Mouse (Mus musculus) hindbrain, embryonic 13.5 days (tissue): Measurements from ENCODE around the gene Adamts15. TPM values are rescaled to one million over a fixed set of nuclear protein-coding genes. Genes with fewer than 3 reads are reported as not detected.

Experiments used
- ATAC-seq: fragments of 200-750 bp; cut with Nextera tagmentation; 2 replicates; pipeline ENCODE4 v1.8.0; 2017; ENCODE audit warnings: moderate TSS enrichment; ENCODE audit not compliant: low FRiP score
- H3K27ac ChIP-seq: fragments of 300-500 bp; sonication (generic); 2 replicates; pipeline ENCODE4 v1.5.1; 2015; ENCODE audit warnings: inconsistent platforms, mild to moderate bottlenecking, moderate library complexity
- H3K27me3 ChIP-seq: fragments of 300-500 bp; sonication (generic); 2 replicates; pipeline ENCODE4 v1.6.1; 2015; ENCODE audit warnings: mild to moderate bottlenecking, inconsistent platforms
- H3K36me3 ChIP-seq: fragments of 300-500 bp; sonication (generic); 2 replicates; pipeline ENCODE4 v1.6.1; 2015; ENCODE audit warnings: mild to moderate bottlenecking, inconsistent platforms
- H3K4me1 ChIP-seq: fragments of 300-500 bp; sonication (generic); replicated peaks from 2 replicates; pipeline ENCODE4 v1.6.1; 2015; ENCODE audit warnings: inconsistent platforms
- H3K4me2 ChIP-seq: fragments of 300-500 bp; sonication (generic); 2 replicates; pipeline ENCODE4 v1.6.1; 2015; ENCODE audit warnings: inconsistent platforms, mild to moderate bottlenecking, moderate library complexity
- H3K4me3 ChIP-seq: fragments of 300-500 bp; sonication (generic); 2 replicates; pipeline ENCODE4 v1.5.1; 2015; ENCODE audit warnings: mild to moderate bottlenecking, inconsistent platforms
- H3K9ac ChIP-seq: fragments of 300-500 bp; sonication (generic); 2 replicates; pipeline ENCODE4 v1.6.1; 2015; ENCODE audit warnings: mild to moderate bottlenecking, inconsistent platforms
- H3K9me3 ChIP-seq: fragments of 300-500 bp; sonication (generic); 2 replicates; pipeline ENCODE4 v1.6.1; 2016; ENCODE audit warnings: inconsistent platforms
- WGBS: fragments of 180-500 bp; shearing (Covaris S2); methylation state at CpG from one replicate; pipeline ENCODE4 v1.1.7; 2015; 5-methylcytosine and 5-hydroxymethylcytosine counted together
- polyA plus RNA-seq: library from polyadenylated mRNA; unstranded; fragments of >200 nt; fragmentation: Nextera tagmentation; extraction: Ambion mirVana; gene quantifications from 2 replicates; pipeline ENCODE4 v1.2.1, GENCODE M21; 2015

The Adamts15 gene
- polyA plus RNA-seq, 1 experiment from 2014 or later, result 3.4 TPM

DNA sequence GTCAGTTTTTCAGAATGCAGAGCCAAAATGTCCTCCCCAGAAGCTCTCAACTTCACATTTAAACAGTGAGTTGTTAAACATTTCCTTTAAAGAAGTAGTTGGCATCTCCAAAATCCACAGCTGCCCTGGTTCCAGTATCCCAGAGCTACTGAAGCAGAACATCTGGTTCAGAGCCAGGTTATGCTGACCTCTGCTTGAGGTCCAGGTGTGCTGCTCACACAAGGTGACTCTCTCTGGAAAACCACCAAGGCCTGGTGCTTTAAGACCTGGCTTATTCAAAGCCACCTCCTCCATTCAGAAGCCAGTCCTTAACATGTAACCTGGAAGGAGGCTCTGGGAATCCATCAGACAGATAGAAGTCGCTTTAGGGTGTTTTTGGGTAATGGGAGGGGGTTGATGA is 23.0 kb upstream of the Adamts15 start:
- Histone ChIP-seq H3K4me3 (no peak overlapping the region), H3K9me3 (no peaks in the 10 kb centered on the region), H3K27ac (no peak overlapping the region), H3K36me3 (no peaks in the 10 kb centered on the region), H3K27me3 (peaks cover 54% of the 10 kb centered on the region), H3K4me1 (peaks cover 24% of the 10 kb centered on the region), H3K9ac (no peak overlapping the region), H3K4me2 (no peak overlapping the region)
- WGBS, result 62% methylated on average over 1 of the region's 1 CpGs
- ATAC-seq, result no peak

DNA sequence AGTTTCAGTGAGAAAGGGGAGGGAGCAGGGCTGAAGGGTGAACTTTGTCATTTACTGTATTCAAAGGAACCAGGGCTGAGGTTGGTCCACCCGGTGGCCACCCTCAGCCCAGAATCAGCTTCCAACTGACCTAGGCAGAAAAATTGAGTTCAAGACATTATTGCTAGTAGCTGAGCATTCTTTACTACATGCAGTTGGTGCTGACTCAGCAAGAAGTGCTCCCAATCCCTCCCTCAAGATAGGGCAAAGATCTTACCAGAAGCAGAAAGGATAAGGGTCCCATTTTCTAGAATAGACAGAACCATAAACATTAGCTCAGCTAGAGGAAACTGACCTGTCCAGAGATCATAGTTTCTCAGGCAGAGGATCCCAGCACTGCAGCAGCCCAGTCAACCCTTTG is 22.0 kb upstream of the Adamts15 start:
- H3K4me3 ChIP-seq, result peak overlapping the region; percentile 66
- H3K27me3 ChIP-seq, result peaks cover 54% of the 10 kb centered on the region
- no peaks in the 10 kb centered on the region for H3K36me3 ChIP-seq
- H3K4me1 ChIP-seq, result peaks cover 21% of the 10 kb centered on the region
- no peak overlapping the region for H3K27ac ChIP-seq
- peak overlapping the region; percentile 97; the same call in 1 of the 2 replicates for H3K4me2 ChIP-seq
- no peak for ATAC-seq
- 17% methylated on average over 1 of the region's 1 CpGs for WGBS
- no peaks in the 10 kb centered on the region for H3K9me3 ChIP-seq
- no peak overlapping the region for H3K9ac ChIP-seq

DNA sequence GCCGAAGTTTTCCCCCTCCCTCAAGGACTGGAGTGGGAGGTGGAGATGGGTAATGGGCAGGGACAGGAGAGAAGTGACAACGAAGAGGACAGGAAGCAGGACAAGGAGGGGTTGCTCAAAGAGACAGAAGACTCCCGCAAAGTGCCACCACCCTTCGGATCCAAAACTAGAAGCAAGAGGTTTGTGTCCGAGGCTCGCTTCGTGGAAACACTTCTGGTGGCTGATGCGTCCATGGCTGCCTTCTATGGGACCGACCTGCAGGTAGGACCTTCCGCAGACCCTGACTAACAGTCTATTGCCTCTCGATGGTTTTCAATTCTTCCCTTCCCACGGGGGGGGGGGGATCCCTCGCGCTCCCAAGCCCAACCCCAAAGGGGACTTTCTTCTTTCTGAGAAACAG is 21.1 kb upstream of the Adamts15 start:
- WGBS, result under 1% methylated on average over 14 of the region's 14 CpGs
- Histone ChIP-seq H3K4me3 (peak overlapping the region; percentile 66), H3K27ac (no peak overlapping the region), H3K27me3 (peaks cover 54% of the 10 kb centered on the region), H3K36me3 (no peaks in the 10 kb centered on the region), H3K9me3 (no peaks in the 10 kb centered on the region), H3K4me2 (peak overlapping the region; percentile 97), H3K9ac (peak overlapping the region; percentile 81), H3K4me1 (peaks cover 21% of the 10 kb centered on the region)
- no peak for ATAC-seq

DNA sequence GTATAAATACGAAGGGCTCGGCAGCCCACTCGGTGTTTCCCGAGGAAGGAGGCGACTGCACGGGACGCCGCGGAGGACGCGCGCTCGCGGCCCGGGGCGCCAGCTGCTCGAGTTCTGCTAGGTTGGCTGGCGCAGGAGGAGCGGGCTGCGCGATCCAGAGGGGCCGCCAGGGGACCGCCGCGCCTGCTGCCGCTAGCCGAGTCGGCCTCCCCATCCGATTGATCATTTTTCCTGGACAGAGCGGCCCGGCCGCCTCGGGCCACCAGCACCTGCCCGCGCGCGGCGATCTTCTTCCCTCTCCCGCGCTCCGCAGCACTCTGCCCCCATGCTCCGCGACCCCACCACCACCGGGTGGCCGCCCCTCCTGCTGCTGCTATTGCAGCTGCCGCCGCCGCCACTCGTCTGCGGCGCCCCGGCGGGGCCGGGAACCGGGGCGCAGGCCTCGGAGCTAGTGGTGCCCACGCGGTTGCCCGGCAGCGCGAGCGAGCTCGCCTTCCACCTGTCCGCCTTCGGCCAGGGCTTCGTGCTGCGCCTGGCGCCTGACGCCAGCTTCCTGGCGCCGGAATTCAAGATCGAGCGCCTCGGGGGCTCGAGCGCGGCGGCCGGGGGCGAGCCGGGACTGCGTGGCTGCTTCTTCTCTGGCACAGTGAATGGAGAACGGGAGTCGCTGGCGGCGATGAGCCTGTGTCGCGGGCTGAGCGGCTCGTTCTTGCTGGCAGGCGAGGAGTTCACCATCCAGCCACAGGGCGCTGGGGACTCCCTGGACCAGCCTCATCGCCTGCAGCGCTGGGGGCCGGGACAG is 20.5 kb upstream of the Adamts15 start, which contains the start of gene Adamts8:
Gene Adamts8, plus strand, starts transcription at position 51 of the 802 bp plus-strand sequence.
- Histone ChIP-seq H3K9ac (peak within 1 kb of the TSS; percentile 81), H3K36me3 (no peaks in the 10 kb centered on the region), H3K4me2 (peak within 1 kb of the TSS; percentile 97), H3K4me3 (peak within 1 kb of the TSS; percentile 66), H3K27me3 (peaks cover 54% of the 10 kb centered on the region), H3K27ac (peak within 1 kb of the TSS; percentile 44; the same call in 1 of the 2 replicates), H3K4me1 (peaks cover 21% of the 10 kb centered on the region), H3K9me3 (no peaks in the 10 kb centered on the region)
- under 1% methylated on average over 78 of the region's 96 CpGs for WGBS
- peak; percentile 87 for ATAC-seq

DNA sequence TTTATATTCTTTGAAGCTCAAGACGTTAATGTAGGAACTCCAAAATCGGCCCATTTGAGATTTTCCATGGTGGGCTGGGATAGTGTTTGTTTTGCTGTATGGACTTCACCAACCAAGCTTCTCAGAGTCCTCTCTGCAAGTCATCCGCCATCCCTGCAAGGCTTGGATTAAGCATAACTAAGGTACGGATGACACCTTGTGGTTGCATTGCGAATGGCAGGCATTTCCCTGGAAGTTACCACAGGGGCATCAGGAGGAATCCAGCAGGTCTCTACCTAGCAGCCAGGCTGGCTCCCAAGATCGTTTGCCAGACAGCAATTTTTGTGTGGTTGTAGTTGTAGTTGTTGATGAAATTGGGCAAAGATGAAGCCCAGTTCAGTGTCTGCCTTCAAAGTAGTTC is 18.1 kb upstream of the Adamts15 start:
- Histone ChIP-seq H3K27me3 (peaks cover 37% of the 10 kb centered on the region), H3K36me3 (no peaks in the 10 kb centered on the region), H3K27ac (no peak overlapping the region), H3K9me3 (no peaks in the 10 kb centered on the region), H3K4me3 (no peak overlapping the region), H3K4me1 (peaks cover 21% of the 10 kb centered on the region), H3K4me2 (no peak overlapping the region), H3K9ac (no peak overlapping the region)
- peak; percentile 21; the same call in 1 of the 2 replicates for ATAC-seq
- 10% methylated on average over 6 of the region's 6 CpGs for WGBS

DNA sequence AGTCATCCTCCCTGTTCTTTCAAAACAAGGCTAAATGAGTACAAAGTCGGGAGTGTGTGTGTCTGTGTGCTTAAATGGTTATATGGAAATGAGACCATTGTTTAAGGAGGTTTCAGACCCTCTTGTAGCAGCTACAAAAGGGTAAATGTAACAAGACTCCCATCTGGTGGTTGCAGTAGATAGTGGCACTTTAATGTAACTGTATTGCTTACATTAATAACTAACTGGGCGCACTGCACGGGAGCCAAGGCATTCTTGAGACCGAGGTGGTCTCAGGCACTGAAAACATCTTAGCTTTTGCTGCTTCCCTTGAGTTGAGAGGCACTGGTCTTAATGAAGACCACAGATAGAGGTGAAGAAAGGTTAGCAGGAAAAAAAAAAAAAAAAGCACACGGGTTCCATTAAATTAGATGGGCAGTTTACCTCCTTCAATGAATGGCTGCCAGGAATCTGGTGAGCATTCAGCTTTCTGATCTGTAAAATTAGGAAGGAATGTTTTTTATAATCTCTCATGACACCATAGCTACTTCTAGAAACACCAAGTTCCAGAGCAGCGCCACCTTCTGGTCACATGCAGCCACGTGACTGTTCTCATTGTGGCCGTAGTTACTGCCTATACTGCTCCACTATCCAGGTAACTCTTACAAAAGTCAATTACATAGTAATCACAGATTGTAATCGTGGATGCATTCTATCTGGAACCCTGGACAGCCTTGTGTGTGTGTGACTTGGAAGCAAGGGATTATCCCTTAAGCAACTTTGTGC is 14.6 kb upstream of the Adamts15 start:
- peaks cover 15% of the 10 kb centered on the region for H3K27me3 ChIP-seq
- H3K4me1 ChIP-seq, result peaks cover 3% of the 10 kb centered on the region
- 0 out of 2 replicates have a peak overlapping the region, but pooled peaks have one; percentile 26 for H3K4me2 ChIP-seq
- ATAC-seq, result peak; percentile 83
- H3K36me3 ChIP-seq, result no peaks in the 10 kb centered on the region
- WGBS, result 39% methylated on average over 9 of the region's 9 CpGs
- no peak overlapping the region for H3K9ac ChIP-seq
- H3K4me3 ChIP-seq, result no peak overlapping the region
- H3K27ac ChIP-seq, result no peak overlapping the region
- no peaks in the 10 kb centered on the region for H3K9me3 ChIP-seq

DNA sequence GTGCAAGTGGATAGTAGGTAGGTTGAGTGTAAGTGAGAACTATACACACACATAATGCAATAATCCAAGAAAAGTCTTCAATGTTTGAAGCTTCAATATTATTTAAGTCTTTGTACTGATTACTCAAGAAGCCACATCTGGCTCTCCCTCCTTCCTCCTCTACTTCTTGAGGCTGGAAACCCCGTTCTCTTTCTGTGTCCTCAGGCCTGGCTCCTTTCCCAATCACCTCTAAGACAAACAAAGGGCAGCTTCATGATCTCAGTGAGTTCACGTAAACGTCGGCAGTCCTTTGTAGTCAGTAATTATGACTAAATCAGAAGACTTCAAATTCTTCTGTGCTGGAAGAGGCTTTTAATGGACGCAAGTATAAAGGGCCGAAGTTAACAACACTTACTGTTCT is 12.6 kb upstream of the Adamts15 start:
- H3K27me3 ChIP-seq, result no peaks in the 10 kb centered on the region; the same call in 1 of the 2 replicates
- no peak for ATAC-seq
- 72% methylated on average over 6 of the region's 6 CpGs for WGBS

DNA sequence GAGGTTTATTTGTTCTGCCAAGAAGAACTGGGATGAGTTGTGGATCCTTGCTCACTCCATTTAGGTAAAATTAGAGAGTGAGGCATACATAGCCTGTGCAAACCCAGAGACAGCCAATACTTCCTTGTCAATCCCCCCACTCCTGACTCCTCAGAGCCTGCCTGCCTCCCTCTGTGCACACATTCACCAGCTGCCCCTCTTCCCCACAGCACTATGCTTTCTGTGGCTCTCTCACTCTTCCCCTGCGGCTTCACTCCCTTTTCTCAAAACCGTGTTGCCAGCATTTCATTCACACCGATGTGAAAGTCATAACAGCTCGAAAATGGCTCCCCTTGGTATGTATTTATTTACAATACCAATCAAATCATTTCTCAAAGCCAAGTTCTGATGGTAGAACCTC is 10.1 kb upstream of the Adamts15 start:
- H3K4me2 ChIP-seq, result no peak overlapping the region
- WGBS, result 77% methylated on average over 4 of the region's 4 CpGs
- no peaks in the 10 kb centered on the region for H3K27me3 ChIP-seq
- H3K9me3 ChIP-seq, result no peaks in the 10 kb centered on the region
- H3K36me3 ChIP-seq, result no peaks in the 10 kb centered on the region
- H3K4me1 ChIP-seq, result no peaks in the 10 kb centered on the region
- H3K4me3 ChIP-seq, result no peak overlapping the region
- ATAC-seq, result no peak
- H3K27ac ChIP-seq, result no peak overlapping the region
- no peak overlapping the region for H3K9ac ChIP-seq

More for the DNA sequence above, 12.6 kb upstream of the Adamts15 start:
- Histone ChIP-seq H3K9ac (no peak overlapping the region), H3K4me1 (no peaks in the 10 kb centered on the region), H3K27ac (no peak overlapping the region), H3K9me3 (no peaks in the 10 kb centered on the region), H3K36me3 (no peaks in the 10 kb centered on the region), H3K4me2 (no peak overlapping the region), H3K4me3 (no peak overlapping the region)

DNA sequence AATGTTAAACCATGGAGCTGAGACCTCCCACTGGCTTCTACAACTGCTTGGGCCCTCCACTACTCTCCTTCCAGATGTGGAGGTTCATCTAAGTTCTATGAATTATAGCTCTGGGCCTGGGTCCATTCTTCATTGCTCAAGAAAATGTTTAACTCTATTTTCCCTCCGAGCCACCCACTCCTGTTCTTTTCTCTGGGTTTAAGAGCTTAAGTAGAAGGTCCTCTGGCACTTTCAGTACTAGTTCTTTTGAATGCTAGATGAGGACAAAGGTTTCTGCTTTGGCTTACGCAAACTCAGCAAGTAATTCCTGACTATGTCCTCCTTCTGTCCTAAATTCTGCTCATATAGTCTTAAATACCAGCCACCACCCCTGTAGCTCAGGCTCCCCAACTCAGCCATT is 6.5 kb upstream of the Adamts15 start:
- 90% methylated on average over 2 of the region's 2 CpGs for WGBS
- H3K4me3 ChIP-seq, result no peak overlapping the region
- no peaks in the 10 kb centered on the region for H3K36me3 ChIP-seq
- no peak for ATAC-seq
- no peaks in the 10 kb centered on the region for H3K9me3 ChIP-seq
- H3K9ac ChIP-seq, result no peak overlapping the region
- no peak overlapping the region for H3K27ac ChIP-seq
- no peak overlapping the region for H3K4me2 ChIP-seq
- H3K27me3 ChIP-seq, result peaks cover 8% of the 10 kb centered on the region; the same call in 1 of the 2 replicates
- no peaks in the 10 kb centered on the region for H3K4me1 ChIP-seq

DNA sequence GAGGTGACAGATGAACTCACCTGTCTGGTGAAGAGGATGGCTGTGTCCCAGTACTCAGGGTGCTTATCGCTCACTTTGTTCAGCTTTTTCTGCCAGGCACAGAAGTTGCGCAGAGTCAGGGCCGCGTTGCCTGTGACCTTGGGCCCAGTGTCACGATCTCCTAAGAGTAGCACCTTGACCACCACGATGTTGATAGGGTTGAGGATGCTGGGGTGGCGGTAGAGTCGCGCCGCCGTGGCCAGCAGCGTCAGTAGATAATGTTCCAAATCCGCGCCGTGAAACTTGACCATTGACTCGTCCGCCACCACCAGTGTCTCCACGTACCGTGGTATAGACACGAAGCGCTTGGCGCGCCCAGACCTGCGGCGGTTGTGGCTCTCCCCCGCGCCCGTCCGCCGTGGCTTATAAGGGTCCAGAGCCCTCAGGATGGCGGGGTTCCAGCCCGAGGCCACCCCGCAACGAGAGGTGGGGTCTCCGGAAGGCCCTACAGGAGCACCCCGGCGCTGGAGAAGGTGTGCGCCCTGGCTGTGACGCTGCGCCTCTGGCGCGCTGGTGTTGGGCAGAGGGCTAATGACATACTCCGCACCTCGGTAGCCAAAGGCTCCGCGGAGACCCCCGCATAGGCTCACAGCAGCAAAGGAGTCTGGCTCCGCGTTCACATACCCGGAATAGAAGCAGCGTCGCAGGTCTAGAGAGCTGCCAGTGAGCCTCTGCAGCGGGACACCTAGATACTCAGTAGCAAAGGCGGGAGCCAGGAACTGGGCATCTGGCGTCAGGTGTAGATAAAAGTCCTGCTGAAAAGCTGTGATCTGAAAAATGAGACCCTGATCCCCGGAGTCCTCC is 770 bp downstream of the Adamts15 start:
- 6% methylated on average over 56 of the region's 56 CpGs for WGBS
- Histone ChIP-seq H3K36me3 (no peaks in the 10 kb centered on the region), H3K4me2 (peak overlapping the region; percentile 97), H3K9me3 (no peaks in the 10 kb centered on the region), H3K4me3 (peak overlapping the region; percentile 59), H3K4me1 (peaks cover 31% of the 10 kb centered on the region), H3K9ac (peak overlapping the region; percentile 71), H3K27me3 (peaks cover 49% of the 10 kb centered on the region), H3K27ac (no peak overlapping the region)
- peak; percentile 55 for ATAC-seq

DNA sequence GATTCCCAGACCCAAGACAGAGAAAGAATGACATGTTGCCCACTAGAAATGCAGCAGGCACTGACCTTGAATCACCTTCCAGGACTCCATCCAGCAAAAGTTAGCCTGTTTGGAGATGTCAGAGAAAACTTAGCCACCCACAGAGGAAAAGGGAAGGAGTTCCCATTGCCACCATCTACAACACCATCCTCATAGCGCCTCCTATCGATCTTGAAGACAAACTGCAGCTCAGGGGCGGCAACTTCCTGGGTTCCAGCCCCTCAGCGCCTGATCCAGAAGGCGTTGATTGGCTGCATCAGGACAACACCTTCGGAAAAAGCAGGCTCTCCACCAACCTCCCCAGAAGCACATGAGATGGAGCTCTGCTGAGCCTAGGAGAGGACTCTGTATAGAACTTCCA is 1.5 kb downstream of the Adamts15 start:
- no peaks in the 10 kb centered on the region for H3K9me3 ChIP-seq
- H3K4me3 ChIP-seq, result no peak overlapping the region
- no peak for ATAC-seq
- 12% methylated on average over 6 of the region's 6 CpGs for WGBS
- H3K36me3 ChIP-seq, result no peaks in the 10 kb centered on the region
- H3K9ac ChIP-seq, result no peak overlapping the region
- peaks cover 31% of the 10 kb centered on the region for H3K4me1 ChIP-seq
- peaks cover 49% of the 10 kb centered on the region for H3K27me3 ChIP-seq
- H3K4me2 ChIP-seq, result peak overlapping the region; percentile 97
- H3K27ac ChIP-seq, result no peak overlapping the region

DNA sequence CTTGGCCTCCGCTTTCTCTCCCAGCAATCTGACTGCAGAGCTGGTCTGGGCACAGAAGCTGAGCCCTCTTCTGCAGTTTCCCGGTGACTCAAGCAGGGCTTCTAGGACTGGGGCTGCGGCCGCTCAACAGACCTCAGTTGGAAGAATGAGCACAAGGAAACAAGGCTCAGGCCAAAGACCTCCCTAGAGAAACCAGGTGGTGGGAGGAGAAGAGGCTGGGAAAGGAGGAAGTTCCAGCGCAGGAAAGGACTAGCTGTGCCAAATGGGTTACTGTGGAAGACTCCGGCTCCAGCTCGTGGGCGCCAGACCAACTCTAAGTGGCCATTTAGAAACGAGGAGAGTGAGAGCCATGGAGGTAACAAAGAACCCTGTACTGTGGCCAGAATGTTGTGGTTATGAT is 2.6 kb downstream of the Adamts15 start:
- no peaks in the 10 kb centered on the region for H3K9me3 ChIP-seq
- peaks cover 49% of the 10 kb centered on the region for H3K27me3 ChIP-seq
- WGBS, result 85% methylated on average over 9 of the region's 9 CpGs
- no peak overlapping the region for H3K4me3 ChIP-seq
- ATAC-seq, result no peak
- no peaks in the 10 kb centered on the region for H3K36me3 ChIP-seq
- peak overlapping the region; percentile 29; the same call in 1 of the 2 replicates for H3K4me2 ChIP-seq
- no peak overlapping the region for H3K9ac ChIP-seq
- H3K27ac ChIP-seq, result no peak overlapping the region
- peaks cover 31% of the 10 kb centered on the region for H3K4me1 ChIP-seq
